Comparison of ENCODE assay signal across 16 mouse cellular contexts in genomic region chr9:71015942-71016341, GRCm38 (mm10).
A peak's percentile ranks its signal among the peaks of the same experiment; 100 is the strongest.
DNase-seq lines count a peak whose midpoint lies in the region; ATAC-seq lines count a peak whose summit lies in the region.
"Had no signal": no experiment of that assay in that cellular context is flagged by ENCODE, and none has a peak within 500 bp of the region (broad histone marks: within the 10 kb centered on the region; RNA-seq: fewer than 3 reads in every experiment).

No protein-coding gene starts in this region.

- DNase-seq in cerebellum, postnatal 10 days: peak; percentile 29 to 35
- peak; percentile 81 for DNase-seq in right cerebral cortex, adult 18-20 months
- DNase-seq in right cerebral cortex, postnatal 4 days: no peak
- DNase-seq in left cerebral cortex, postnatal 25 days (ENCODE audit: low spot score in 2 of 2): peak; percentile 37 to 93
- DNase-seq in telencephalon, adult 2 months (ENCODE audit: low read depth, low spot score): peak; percentile 86
- DNase-seq in liver: no peak
- DNase-seq in embryonic facial prominence, embryonic 10.5 days (ENCODE audit: low spot score): no peak
- DNase-seq: gastrocnemius, postnatal 36 days; lung, postnatal 14 days; retina, postnatal 1 day had no signal

- no peaks in the 10 kb centered on the region for H3K9me3 ChIP-seq in embryonic facial prominence, embryonic 10.5 days
- H3K9me3 ChIP-seq: embryonic facial prominence, embryonic 12.5 days; hindbrain, embryonic 12.5 days; liver, embryonic 15.5 days had no signal

- intact Hi-C loops in left cerebral cortex, postnatal 25 days (cut with DNase I): loop anchor here (1.0 kb wide), 1 partner anchor 18 kb away; no protein-coding TSS in a partner anchor

- no peak for ATAC-seq in cerebellum, adult (ENCODE audit: insufficient number of reproducible peaks, low FRiP score, low TSS enrichment)
- ATAC-seq: intestine, embryonic 16.5 days; Patski had no signal

- H3K4me1 ChIP-seq in embryonic facial prominence, embryonic 10.5 days: no peaks in the 10 kb centered on the region
- H3K4me1 ChIP-seq: embryonic facial prominence, embryonic 12.5 days; hindbrain, embryonic 12.5 days; liver, embryonic 15.5 days had no signal

- H3K36me3 ChIP-seq in embryonic facial prominence, embryonic 10.5 days (replicated peaks): no peaks in the 10 kb centered on the region
- H3K36me3 ChIP-seq: embryonic facial prominence, embryonic 12.5 days; hindbrain, embryonic 12.5 days; liver, embryonic 15.5 days had no signal

- 86% methylated on average over 3 of the region's 3 CpGs for WGBS in embryonic facial prominence, embryonic 10.5 days

- H3K27me3 ChIP-seq in embryonic facial prominence, embryonic 10.5 days (replicated peaks; ENCODE audit: low read depth, poor library complexity, severe bottlenecking): no peaks in the 10 kb centered on the region
- H3K27me3 ChIP-seq: embryonic facial prominence, embryonic 12.5 days; hindbrain, embryonic 12.5 days; liver, embryonic 15.5 days; Patski had no signal

- no peak overlapping the region for H3K27ac ChIP-seq in embryonic facial prominence, embryonic 10.5 days (replicated peaks)
- H3K27ac ChIP-seq: embryonic facial prominence, embryonic 12.5 days; hindbrain, embryonic 12.5 days; liver, embryonic 15.5 days had no signal

- H3K4me3 ChIP-seq in embryonic facial prominence, embryonic 10.5 days: no peak overlapping the region
- H3K4me3 ChIP-seq: embryonic facial prominence, embryonic 12.5 days; hindbrain, embryonic 12.5 days; liver, embryonic 15.5 days had no signal

Comparison
In these comparisons a context has a peak if more than half of its experiments do, and no peak if none do; other contexts are left out.
1. DNase-seq: peak in cerebellum, postnatal 10 days (2 of 2), right cerebral cortex, adult 18-20 months (single experiment), left cerebral cortex, postnatal 25 days (2 of 2) and telencephalon, adult 2 months (single experiment); none in right cerebral cortex, postnatal 4 days (single experiment), liver (single experiment) and embryonic facial prominence, embryonic 10.5 days (single experiment).